Mouse (Mus musculus) erythroblast, embryonic 14.5 days (primary cell): ENCODE results near the gene Eif3d. TPM values are rescaled to one million over a fixed set of nuclear protein-coding genes. Genes with fewer than 3 reads are reported as not detected.
"Not testable (repeated sequence)": the region's sequence is repeated elsewhere in the genome, so short reads cannot be mapped to it uniquely, and the experiment has no call there.

Experiments used
- H3K27me3 ChIP-seq: 2 replicates; pipeline ENCODE4 v1.6.1; 2012; ENCODE audit warnings: inconsistent platforms; ENCODE audit not compliant: control insufficient read depth
- H3K36me3 ChIP-seq: 2 replicates; pipeline ENCODE4 v1.6.1; 2012; ENCODE audit warnings: mild to moderate bottlenecking, inconsistent platforms; ENCODE audit not compliant: control insufficient read depth
- H3K4me1 ChIP-seq: 2 replicates; pipeline ENCODE4 v1.6.1; 2012; ENCODE audit warnings: inconsistent platforms; ENCODE audit not compliant: control insufficient read depth
- H3K4me3 ChIP-seq: replicated peaks from 2 replicates; pipeline ENCODE3; 2012; ENCODE audit warnings: moderate library complexity, mild to moderate bottlenecking, inconsistent platforms
- H3K9me3 ChIP-seq: 2 replicates; pipeline ENCODE4 v1.6.1; 2012; ENCODE audit warnings: low read length, inconsistent platforms, mixed read lengths; ENCODE audit not compliant: control insufficient read depth
- GATA1 ChIP-seq: IDR thresholded peaks from 2 replicates; pipeline ENCODE4 v1.6.1; 2012; ENCODE audit warnings: low read length, inconsistent platforms, mixed read lengths
- TAL1 ChIP-seq: IDR thresholded peaks from 3 replicates; pipeline ENCODE4 v1.6.1; 2012; ENCODE audit warnings: low read length, inconsistent platforms, mixed read lengths
- polyA plus RNA-seq: library from polyadenylated mRNA; stranded (reverse); fragments of >175 nt; gene quantifications from 2 replicates; pipeline ENCODE4 v1.2.3, GENCODE M21; 2012

Eif3d gene
- polyA plus RNA-seq = 8.2 and 8.3 TPM in 2 replicates

GRCm38 (mm10) chr15:77970470-77971292, at the start of gene Eif3d:
Gene Eif3d (minus strand): TSS chr15:77970813.
- Histone ChIP-seq H3K36me3 (peaks cover 51% of the 10 kb centered on the region), H3K9me3 (peaks cover under 1% of the 10 kb centered on the region), H3K4me3 (peak within 1 kb of the TSS; percentile 74), H3K4me1 (peaks cover 89% of the 10 kb centered on the region), H3K27me3 (no peaks in the 10 kb centered on the region)
- TF ChIP-seq GATA1 = peak; percentile 72
- TF ChIP-seq TAL1 = no peak

DNA sequence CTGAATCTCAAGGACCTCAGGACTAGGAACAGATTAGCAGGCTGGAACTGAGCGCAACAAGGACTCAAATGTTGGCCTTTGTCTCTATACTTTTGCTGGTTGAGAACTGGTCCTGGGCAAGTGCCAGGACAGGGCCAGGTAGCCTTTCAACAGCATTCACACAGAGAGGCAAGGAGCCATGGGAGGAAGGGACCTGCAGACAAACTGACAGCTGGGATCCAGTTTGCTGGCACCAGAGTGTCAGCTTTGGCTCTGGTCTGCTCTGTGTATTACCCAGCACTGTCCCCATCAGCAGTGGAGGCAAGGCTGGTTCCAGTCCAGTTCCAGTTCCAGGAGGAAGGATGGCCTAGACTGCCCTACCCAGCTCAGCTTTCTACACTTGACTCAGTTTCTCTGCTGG, 43.4 kb upstream of the Eif3d start:
- Histone ChIP-seq H3K4me1 (peaks cover 7% of the 10 kb centered on the region), H3K36me3 (no peaks in the 10 kb centered on the region), H3K27me3 (no peaks in the 10 kb centered on the region), H3K4me3 (no peak overlapping the region), H3K9me3 (no peaks in the 10 kb centered on the region)
- TF ChIP-seq GATA1 (no peak), TAL1 (no peak)

DNA sequence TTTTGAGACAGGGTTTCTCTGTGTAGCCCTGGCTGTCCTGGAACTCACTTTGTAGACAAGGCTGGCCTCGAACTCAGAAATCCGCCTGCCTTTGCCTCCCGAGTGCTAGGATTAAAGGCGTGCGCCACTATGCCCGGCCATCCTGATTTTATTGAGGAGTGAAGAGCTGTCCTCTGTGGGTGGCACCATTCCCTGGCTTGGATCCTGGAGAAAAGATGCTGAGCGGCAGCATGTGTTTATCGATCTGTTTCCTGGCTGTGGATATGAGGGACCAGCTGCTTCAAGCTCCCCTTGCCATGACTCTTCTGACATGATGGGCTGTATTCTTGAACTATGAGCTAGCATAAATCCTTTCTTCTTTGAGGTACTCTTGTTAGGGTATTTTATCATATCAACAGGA, 37.6 kb upstream of the Eif3d start:
- not testable (repeated sequence) for H3K9me3 ChIP-seq, H3K36me3 ChIP-seq, H3K4me1 ChIP-seq, H3K4me3 ChIP-seq, H3K27me3 ChIP-seq

DNA sequence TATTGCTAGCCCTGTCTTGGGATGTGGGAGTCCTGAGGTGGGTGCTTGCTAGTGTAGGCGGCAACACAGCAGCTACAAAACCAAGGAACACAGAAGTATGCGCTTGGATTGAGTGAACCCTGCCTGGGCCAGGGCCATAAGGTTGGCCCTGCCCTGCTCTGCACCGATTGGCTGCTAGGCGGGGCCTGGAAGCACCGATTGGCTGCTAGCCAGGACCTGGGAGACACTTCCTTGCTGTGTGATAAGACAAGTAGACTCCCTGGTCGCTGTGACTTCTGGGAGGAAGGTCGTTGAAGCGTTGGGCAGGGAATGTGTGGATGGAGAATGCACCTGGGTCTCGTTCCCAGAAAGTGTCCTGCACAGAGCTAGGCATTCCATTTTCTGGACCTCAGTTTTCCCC, 33.3 kb upstream of the Eif3d start:
- Histone ChIP-seq H3K36me3 (no peaks in the 10 kb centered on the region), H3K4me3 (no peak overlapping the region), H3K27me3 (no peaks in the 10 kb centered on the region), H3K4me1 (peaks cover 6% of the 10 kb centered on the region; the same call in 1 of the 2 replicates), H3K9me3 (no peaks in the 10 kb centered on the region)
- TF ChIP-seq GATA1 (no peak), TAL1 (no peak)

GRCm38 (mm10) chr15:78001400-78001799, 30.8 kb upstream of the Eif3d start:
- Histone ChIP-seq H3K4me1 (peaks cover 6% of the 10 kb centered on the region; the same call in 1 of the 2 replicates), H3K36me3 (no peaks in the 10 kb centered on the region), H3K27me3 (no peaks in the 10 kb centered on the region), H3K4me3 (no peak overlapping the region), H3K9me3 (no peaks in the 10 kb centered on the region)
- TF ChIP-seq GATA1 = no peak
- TF ChIP-seq TAL1 = no peak

- no peaks in the 10 kb centered on the region for H3K36me3 ChIP-seq
- peaks cover 2% of the 10 kb centered on the region; the same call in 1 of the 2 replicates for H3K4me1 ChIP-seq
- no peak overlapping the region for H3K4me3 ChIP-seq
- H3K9me3 ChIP-seq = no peaks in the 10 kb centered on the region
- peaks cover 9% of the 10 kb centered on the region for H3K27me3 ChIP-seq
- TF ChIP-seq GATA1 (no peak), TAL1 (no peak)
These were observed 17.9 kb upstream of the Eif3d start for GRCm38 (mm10) chr15:77988541-77988940.

DNA sequence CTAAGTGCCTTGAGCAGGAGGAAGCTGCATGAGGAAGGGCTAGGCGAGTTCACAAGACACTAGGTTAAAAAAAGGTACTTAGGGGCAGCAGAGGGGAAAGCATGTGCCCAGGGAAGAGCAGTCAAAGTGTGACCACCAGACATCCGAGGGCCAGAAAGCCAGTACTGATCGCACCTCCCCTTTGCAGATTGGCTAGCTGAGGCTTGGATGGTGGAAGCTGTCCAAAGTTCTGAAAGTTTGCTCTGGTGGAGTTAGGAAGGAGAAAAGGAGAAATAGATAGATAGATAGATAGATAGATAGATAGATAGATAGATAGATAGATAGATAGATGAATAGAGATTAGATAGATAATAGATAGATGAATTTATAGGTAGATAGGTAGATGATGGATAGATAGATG, 12.8 kb upstream of the Eif3d start:
- peaks cover 16% of the 10 kb centered on the region for H3K4me1 ChIP-seq
- TF ChIP-seq TAL1 = no peak
- TF ChIP-seq GATA1 = no peak
- no peak overlapping the region for H3K4me3 ChIP-seq
- no peaks in the 10 kb centered on the region for H3K9me3 ChIP-seq
- no peaks in the 10 kb centered on the region for H3K36me3 ChIP-seq
- peaks cover 32% of the 10 kb centered on the region for H3K27me3 ChIP-seq

- H3K36me3 ChIP-seq = peaks cover 2% of the 10 kb centered on the region
- H3K27me3 ChIP-seq = peaks cover 32% of the 10 kb centered on the region
- TF ChIP-seq GATA1 = no peak
- no peak for TF ChIP-seq TAL1
These were observed 11.8 kb upstream of the Eif3d start for GRCm38 (mm10) chr15:77982195-77982939.

DNA sequence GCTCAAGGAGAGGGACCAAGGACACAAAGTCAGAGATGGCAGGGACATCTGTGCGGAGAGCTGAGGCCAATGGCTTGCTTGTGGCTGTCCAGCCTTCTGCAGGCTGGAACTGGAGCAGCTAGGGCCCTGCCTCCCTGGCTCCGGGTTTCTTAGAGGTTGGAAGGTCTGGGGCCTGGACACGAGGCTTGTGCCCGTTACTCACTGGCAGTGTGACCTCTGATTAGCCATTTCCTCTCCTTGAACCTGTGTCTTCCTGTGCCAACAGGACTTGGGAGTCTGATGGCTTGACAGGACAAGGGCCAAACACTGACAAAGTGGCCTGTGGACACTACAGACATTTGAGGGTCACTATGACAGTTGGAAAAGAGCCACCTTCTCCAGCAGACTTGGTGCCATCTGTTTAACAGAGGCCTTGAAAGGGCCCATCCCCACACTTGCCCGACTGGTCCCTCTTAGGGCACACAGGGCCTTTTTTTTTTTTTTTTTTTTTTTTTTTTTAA, 10.6 kb upstream of the Eif3d start:
- Histone ChIP-seq H3K36me3 (peaks cover 10% of the 10 kb centered on the region), H3K4me1 (peaks cover 36% of the 10 kb centered on the region), H3K9me3 (peaks cover 8% of the 10 kb centered on the region), H3K27me3 (peaks cover 32% of the 10 kb centered on the region), H3K4me3 (no peak overlapping the region)
- no peak for TF ChIP-seq GATA1

More at GRCm38 (mm10) chr15:77982195-77982939, 11.8 kb upstream of the Eif3d start:
- Histone ChIP-seq H3K4me3 (no peak overlapping the region), H3K4me1 (peaks cover 26% of the 10 kb centered on the region), H3K9me3 (peaks cover under 1% of the 10 kb centered on the region)
